Mouse (Mus musculus): ENCODE data around the gene Il9. TPM values are rescaled to one million over a fixed set of nuclear protein-coding genes. Genes with fewer than 3 reads are reported as not detected.

The Il9 gene
- polyA plus RNA-seq, 1 experiment from 2014 or later, result not detected

GRCm38 (mm10) chr13:56449239-56450030 lies 32.6 kb downstream of the Il9 start:
- H3K4me3 ChIP-seq (replicated peaks; ENCODE audit: low read depth, low read length), result no peak overlapping the region
- no peaks in the 10 kb centered on the region for H3K9me3 ChIP-seq (replicated peaks; ENCODE audit: low read length)
- no peak for TF ChIP-seq CTCF (IDR thresholded peaks at IDR 0.05; ENCODE audit: low read depth)
- H3K9ac ChIP-seq (ENCODE audit: low read depth, low read length), result no peak overlapping the region
- WGBS, result 69% methylated on average over 10 of the region's 10 CpGs
- H3K4me2 ChIP-seq (ENCODE audit: low read length), result no peak overlapping the region
- no peaks in the 10 kb centered on the region for H3K27me3 ChIP-seq (ENCODE audit: insufficient read depth, low read length)
- H3K36me3 ChIP-seq (ENCODE audit: insufficient read depth, low read length), result no peaks in the 10 kb centered on the region
- no peaks in the 10 kb centered on the region for H3K4me1 ChIP-seq (replicated peaks; ENCODE audit: insufficient read depth, low read length)
- no peak for ATAC-seq (replicated peaks; ENCODE audit: low FRiP score, low read depth)
- H3K27ac ChIP-seq, result 0 out of 2 replicates have a peak overlapping the region, but pooled peaks have one; percentile 5
- DNase-seq (ENCODE audit: low spot score), result no peak

GRCm38 (mm10) chr13:56444996-56445395 lies 37.0 kb downstream of the Il9 start:
- no peak overlapping the region for H3K4me2 ChIP-seq (ENCODE audit: low read length)
- peaks cover 3% of the 10 kb centered on the region; the same call in 1 of the 2 replicates for H3K27me3 ChIP-seq (ENCODE audit: insufficient read depth, low read length)
- no peak for DNase-seq (ENCODE audit: low spot score)
- no peak for ATAC-seq (replicated peaks; ENCODE audit: low FRiP score, low read depth)
- no peaks in the 10 kb centered on the region for H3K9me3 ChIP-seq (replicated peaks; ENCODE audit: low read length)
- no peak for TF ChIP-seq CTCF (IDR thresholded peaks at IDR 0.05; ENCODE audit: low read depth)
- 78% methylated on average over 6 of the region's 6 CpGs for WGBS
- H3K36me3 ChIP-seq (ENCODE audit: insufficient read depth, low read length), result no peaks in the 10 kb centered on the region
- H3K4me3 ChIP-seq (replicated peaks; ENCODE audit: low read depth, low read length), result no peak overlapping the region
- H3K4me1 ChIP-seq (replicated peaks; ENCODE audit: insufficient read depth, low read length), result no peaks in the 10 kb centered on the region
- H3K9ac ChIP-seq (ENCODE audit: low read depth, low read length), result no peak overlapping the region
- H3K27ac ChIP-seq, result no peak overlapping the region

GRCm38 (mm10) chr13:56444112-56444511 lies 37.9 kb downstream of the Il9 start:
- no peak overlapping the region for H3K27ac ChIP-seq
- WGBS, result 79% methylated on average over 3 of the region's 3 CpGs

GRCm38 (mm10) chr13:56443411-56443810 lies 38.6 kb downstream of the Il9 start:
- no peak overlapping the region for H3K9ac ChIP-seq (ENCODE audit: low read depth, low read length)
- no peak overlapping the region for H3K27ac ChIP-seq
- H3K4me1 ChIP-seq (replicated peaks; ENCODE audit: insufficient read depth, low read length), result 0 out of 2 replicates have a peak, but pooled peaks cover 6% of the 10 kb centered on the region
- H3K4me3 ChIP-seq (replicated peaks; ENCODE audit: low read depth, low read length), result no peak overlapping the region
- WGBS, result 71% methylated on average over 7 of the region's 7 CpGs
- peaks cover 14% of the 10 kb centered on the region for H3K27me3 ChIP-seq (ENCODE audit: insufficient read depth, low read length)
- ATAC-seq (replicated peaks; ENCODE audit: low FRiP score, low read depth) (no peak), DNase-seq (ENCODE audit: low spot score) (no peak)
- no peaks in the 10 kb centered on the region for H3K9me3 ChIP-seq (replicated peaks; ENCODE audit: low read length)
- no peak for TF ChIP-seq CTCF (IDR thresholded peaks at IDR 0.05; ENCODE audit: low read depth)
- no peaks in the 10 kb centered on the region for H3K36me3 ChIP-seq (ENCODE audit: insufficient read depth, low read length)
- no peak overlapping the region for H3K4me2 ChIP-seq (ENCODE audit: low read length)

More at GRCm38 (mm10) chr13:56444112-56444511, 37.9 kb downstream of the Il9 start:
- H3K27me3 ChIP-seq (ENCODE audit: insufficient read depth, low read length), result peaks cover 11% of the 10 kb centered on the region
- no peaks in the 10 kb centered on the region for H3K9me3 ChIP-seq (replicated peaks; ENCODE audit: low read length)
- ATAC-seq (replicated peaks; ENCODE audit: low FRiP score, low read depth) (no peak), DNase-seq (ENCODE audit: low spot score) (no peak)
- no peak overlapping the region for H3K4me3 ChIP-seq (replicated peaks; ENCODE audit: low read depth, low read length)
- no peaks in the 10 kb centered on the region for H3K36me3 ChIP-seq (ENCODE audit: insufficient read depth, low read length)
- H3K4me1 ChIP-seq (replicated peaks; ENCODE audit: insufficient read depth, low read length), result no peaks in the 10 kb centered on the region
- no peak overlapping the region for H3K9ac ChIP-seq (ENCODE audit: low read depth, low read length)
- H3K4me2 ChIP-seq (ENCODE audit: low read length), result no peak overlapping the region
- TF ChIP-seq CTCF (IDR thresholded peaks at IDR 0.05; ENCODE audit: low read depth), result no peak

GRCm38 (mm10) chr13:56438211-56439075 lies 43.6 kb downstream of the Il9 start, which contains the start of gene Slc25a48:
Slc25a48 (plus strand) TSS chr13:56438355.
- no peak for TF ChIP-seq CTCF (IDR thresholded peaks at IDR 0.05; ENCODE audit: low read depth)
- Histone ChIP-seq H3K9ac (ENCODE audit: low read depth, low read length) (0 out of 2 replicates have a peak within 1 kb of the TSS, but pooled peaks have one; percentile 23), H3K9me3 (replicated peaks; ENCODE audit: low read length) (no peaks in the 10 kb centered on the region), H3K27ac (no peak within 1 kb of the TSS), H3K27me3 (ENCODE audit: insufficient read depth, low read length) (peaks cover 27% of the 10 kb centered on the region), H3K4me1 (replicated peaks; ENCODE audit: insufficient read depth, low read length) (0 out of 2 replicates have a peak, but pooled peaks cover 11% of the 10 kb centered on the region), H3K4me3 (replicated peaks; ENCODE audit: low read depth, low read length) (peak within 1 kb of the TSS; percentile 26), H3K4me2 (ENCODE audit: low read length) (peak within 1 kb of the TSS; percentile 55), H3K36me3 (ENCODE audit: insufficient read depth, low read length) (no peaks in the 10 kb centered on the region)
- DNase-seq (ENCODE audit: low spot score) (peak; percentile 26), ATAC-seq (replicated peaks; ENCODE audit: low FRiP score, low read depth) (peak; percentile 47)
- WGBS, result 1% methylated on average over 51 of the region's 51 CpGs

Data from kidney, postnatal 0 days (tissue).